Mouse (Mus musculus) left cerebral cortex, adult 9 months (tissue): Measurements from ENCODE around the gene Shisa7.
"Not testable (repeated sequence)": the region's sequence is repeated elsewhere in the genome, so short reads cannot be mapped to it uniquely, and the experiment has no call there.

Experiments
- DNase-seq, 2 experiments: peaks; one replicate each; pipeline ENCODE4 v3.0.0; 2022; ENCODE audit warnings: low spot score in 2 of 2

The Shisa7 gene

DNA sequence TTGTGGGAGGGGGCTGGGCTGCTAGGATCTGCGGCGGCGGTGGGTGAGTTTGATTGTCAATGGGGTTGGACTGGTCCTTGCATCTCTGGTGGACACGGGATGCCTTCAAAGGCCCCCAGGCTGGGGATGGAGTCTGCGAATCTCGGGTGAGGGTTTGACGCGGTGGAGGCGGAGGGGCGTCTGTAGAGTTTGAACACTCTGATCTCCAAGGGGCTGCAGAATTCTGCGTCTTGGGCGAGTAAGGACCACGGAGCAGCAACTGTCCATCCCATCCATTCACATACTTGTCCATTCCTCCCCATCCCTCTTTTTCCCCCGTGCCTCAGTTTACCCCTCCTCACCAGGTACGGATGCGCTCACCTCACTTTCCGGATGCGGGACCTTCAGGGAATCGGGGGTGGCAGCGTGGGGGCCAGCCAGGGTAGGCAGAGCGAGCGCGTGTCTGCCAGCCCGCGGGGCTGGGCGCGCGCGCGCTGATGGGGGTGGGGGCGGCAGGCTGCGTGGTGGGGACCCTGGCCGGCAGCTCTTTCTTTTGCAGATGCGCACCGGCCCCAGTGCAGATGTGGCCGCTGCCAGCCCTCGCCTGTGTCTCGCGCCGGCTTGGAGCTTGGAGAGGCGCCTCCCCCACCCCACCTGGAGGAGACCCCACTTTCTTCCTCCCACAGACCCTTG, at the start of gene Shisa7:
Gene Shisa7, minus strand, starts transcription at position 452 of the 672 bp plus-strand sequence.
- DNase-seq, result no peak

DNA sequence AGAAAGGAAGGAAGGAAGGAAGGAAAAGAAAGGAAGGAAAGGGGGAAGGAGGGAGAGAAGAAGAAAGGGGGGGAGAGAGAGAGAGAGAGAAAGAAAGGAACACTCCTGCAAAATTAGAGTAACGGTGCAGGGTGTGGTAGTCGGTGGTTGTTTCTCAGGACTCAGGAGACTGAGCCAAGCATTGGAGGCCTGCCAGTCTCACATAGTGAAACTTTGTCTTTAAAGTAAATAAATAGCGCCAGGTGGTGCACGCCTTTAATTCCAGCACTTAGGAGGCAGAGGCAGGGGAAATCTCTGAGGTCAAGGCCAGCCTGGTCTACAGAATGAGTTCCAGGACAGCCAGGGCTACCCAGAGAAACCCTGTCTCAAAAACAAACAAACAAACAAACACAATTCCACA, 42.2 kb upstream of the Shisa7 start:
- DNase-seq, result no peak

DNA sequence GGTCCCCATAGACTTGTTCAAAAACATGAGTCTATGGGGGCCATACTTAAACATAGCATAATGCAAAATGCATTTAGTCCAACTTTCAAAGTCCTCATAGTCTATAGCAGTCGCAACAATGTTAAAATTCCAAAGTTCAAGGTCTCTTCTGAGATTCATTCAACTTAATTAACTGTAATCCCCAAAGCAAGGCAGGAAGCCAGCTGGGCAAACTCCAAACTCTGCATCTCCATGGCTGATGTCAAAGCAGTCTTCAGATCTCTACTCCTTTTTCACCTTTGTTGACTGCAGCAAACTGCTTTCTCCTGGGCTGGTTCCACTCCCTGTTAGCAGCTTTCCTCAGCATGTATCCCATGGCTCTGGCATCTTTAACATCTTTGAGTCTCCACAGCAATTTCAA, 34.5 kb upstream of the Shisa7 start:
- not testable (repeated sequence) for DNase-seq

DNA sequence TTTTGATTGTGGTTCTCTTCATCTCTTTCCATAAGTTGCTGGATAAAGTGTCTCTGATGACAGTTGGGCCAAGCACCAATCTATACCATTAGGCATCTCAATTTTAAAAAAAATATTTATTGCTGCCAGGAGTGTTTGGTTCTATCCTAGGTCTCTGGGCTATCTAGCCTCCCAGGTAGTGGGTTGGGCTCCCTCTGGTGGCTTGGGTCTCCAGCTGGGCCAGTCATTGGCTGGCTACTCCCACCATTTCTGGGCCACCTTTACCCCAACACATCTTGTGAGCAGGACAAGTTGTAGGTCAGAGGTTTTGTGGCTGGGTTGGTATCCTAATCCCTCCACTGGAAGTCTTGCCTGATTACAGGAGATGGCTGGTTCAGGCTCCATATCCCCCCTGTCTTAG, 33.7 kb upstream of the Shisa7 start:
- DNase-seq, result no peak

DNA sequence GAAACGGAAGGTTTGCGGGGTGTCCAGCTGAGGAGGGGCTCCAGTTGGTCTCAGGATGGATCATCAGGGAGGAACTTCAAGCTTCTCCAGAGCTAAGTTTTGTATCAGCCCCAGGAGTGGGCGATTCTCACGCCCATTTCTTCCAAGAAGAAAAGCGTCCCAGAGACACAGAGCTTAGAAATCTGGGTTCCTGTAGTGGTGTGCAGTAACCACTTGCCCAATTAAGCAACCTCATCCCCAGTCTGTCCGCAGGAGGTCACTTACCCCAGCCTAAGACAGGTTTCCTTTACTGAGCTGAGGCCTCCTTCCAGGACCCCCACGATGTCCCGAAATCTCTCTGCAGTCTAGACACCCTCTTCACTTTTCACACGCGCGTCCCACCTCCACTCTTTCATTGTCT, 32.7 kb upstream of the Shisa7 start:
- DNase-seq, result no peak

DNA sequence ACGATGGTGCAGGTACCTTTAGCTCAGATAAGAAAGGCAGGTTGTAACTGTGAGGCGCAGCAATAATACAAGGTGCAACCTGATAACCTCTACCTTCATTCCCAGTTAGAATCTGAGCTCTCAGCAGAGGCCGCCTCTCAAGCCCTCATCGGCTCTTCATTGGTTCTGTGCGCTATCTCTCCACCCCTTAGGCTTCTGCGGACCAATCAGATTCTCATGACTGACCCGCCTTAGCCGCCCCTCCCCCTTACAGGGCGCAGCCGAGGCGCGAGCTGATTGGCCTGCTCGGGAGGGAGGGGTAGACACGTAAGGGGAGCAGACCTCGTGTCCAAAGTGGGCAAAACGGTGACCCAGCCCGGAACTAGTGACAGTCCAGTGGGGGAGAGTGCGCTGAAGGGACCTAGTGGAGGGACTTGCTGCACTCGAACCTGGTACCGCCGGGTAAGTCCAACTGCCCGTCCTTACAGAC, 32.3 kb upstream of the Shisa7 start, which contains the start of gene Isoc2a:
Gene Isoc2a, plus strand, starts transcription at position 401 of the 469 bp plus-strand sequence.
- peak; percentile 82 to 91 for DNase-seq

DNA sequence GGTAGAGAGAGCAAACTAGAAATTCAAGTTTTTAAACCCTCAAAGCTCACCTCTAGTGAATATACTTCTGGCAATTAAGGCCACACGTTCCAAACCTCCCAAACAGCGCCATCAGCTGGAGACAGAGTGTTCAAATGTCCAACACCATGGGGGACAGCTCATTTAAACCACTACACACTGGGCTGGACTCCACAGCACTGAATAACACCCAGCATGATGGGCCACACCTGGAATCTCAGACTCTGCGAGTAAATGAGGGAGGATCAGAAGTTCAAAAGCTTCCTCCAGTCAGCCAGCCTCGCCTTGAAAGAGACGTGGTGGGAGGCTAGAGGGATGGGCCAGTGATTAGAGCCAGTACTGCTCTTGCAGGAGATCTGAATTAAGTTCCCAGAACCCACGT, 25.6 kb upstream of the Shisa7 start, which contains the start of gene Isoc2b:
Gene Isoc2b, minus strand, starts transcription at position 126 of the 400 bp plus-strand sequence.
- no peak for DNase-seq

DNA sequence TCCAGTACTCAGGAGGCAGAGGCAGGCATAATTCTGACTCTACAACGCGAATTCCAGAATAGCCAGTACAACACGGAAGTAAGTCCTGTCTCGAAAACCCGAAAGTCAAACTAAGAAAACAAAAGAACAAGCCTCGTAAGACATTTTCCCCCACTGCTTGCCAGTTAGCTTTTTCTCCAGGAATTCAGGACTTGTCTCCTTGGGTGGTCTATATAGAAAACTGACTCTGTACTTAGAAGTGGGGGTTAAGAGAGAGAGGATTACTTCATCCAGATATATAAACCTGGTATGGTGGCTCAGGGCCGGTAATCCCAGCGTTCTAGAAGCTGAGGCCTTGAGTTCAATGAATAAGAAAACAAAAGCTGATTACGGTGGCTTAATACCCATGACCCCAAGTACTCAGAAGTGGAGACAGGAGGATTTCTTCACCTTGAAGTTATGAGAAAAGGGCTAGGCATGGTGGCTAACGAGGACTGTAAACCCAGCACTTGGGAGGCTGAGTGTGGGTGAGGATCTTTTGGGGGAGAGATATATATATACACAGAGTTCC, 22.2 kb upstream of the Shisa7 start:
- DNase-seq, result no peak

DNA sequence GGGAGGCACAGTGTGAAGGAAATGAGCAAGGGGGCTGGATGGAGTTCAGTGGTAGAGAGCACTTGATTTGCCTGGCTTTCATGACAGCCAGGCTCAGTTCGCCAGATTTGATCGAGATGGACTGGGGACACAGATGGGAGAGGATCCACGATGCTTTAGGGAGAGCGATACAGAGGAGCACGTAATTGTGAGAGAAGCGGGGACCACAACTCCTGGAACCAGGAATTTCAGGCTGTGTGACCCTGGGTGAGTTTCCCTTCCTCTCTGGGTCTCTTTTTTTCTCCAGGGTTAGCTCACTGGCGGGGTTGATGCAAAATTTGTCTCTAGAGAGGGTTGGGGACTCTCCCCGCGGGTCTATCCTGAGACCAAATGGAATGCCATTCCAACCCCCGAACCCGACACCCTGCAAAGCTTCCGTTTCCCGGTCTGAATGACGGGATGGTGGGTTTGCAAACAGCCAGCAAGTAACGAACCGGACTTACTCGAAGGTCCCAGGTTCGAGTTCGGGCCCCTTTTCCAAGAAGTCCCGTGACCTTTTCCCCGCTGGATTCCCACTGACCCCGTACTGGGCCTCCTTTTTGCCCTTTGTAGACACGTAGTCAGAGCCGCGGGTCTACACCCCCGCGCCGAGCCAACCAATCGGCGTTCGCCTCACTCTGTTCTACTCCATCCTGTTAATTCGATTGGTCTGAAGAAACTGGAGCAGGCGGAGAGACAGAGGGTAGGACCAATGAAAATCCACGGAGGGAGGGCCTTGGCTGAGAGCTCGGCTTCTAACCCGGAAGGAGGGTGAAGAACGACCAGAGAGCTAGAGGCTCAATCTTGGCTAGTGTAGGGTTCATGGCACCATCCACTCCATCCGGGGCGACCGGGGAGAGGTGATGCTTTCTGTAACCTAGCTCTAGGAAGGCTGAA, 21.3 kb upstream of the Shisa7 start:
- peak; percentile 95 to 98 for DNase-seq

DNA sequence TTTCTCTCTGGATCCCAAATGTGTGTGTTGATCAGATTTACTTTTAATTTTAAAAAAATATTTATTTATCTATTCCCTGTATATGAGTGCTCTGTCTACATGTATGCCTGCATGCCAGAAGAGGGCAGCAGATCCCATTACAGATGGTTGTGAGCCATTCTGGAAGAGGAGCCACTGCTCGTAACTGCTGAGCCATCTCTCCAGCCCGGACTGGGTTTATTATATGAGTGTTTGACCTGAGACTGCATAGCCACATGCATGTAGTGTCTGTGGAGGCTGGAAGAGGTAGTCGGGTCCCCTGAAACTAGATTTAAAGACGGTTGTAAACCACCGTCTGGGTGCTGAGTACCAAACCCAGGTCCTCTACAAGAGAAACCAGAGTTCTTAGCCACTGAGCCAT, 20.6 kb upstream of the Shisa7 start:
- peak in 1 of 2 experiments; percentile 34 for DNase-seq

DNA sequence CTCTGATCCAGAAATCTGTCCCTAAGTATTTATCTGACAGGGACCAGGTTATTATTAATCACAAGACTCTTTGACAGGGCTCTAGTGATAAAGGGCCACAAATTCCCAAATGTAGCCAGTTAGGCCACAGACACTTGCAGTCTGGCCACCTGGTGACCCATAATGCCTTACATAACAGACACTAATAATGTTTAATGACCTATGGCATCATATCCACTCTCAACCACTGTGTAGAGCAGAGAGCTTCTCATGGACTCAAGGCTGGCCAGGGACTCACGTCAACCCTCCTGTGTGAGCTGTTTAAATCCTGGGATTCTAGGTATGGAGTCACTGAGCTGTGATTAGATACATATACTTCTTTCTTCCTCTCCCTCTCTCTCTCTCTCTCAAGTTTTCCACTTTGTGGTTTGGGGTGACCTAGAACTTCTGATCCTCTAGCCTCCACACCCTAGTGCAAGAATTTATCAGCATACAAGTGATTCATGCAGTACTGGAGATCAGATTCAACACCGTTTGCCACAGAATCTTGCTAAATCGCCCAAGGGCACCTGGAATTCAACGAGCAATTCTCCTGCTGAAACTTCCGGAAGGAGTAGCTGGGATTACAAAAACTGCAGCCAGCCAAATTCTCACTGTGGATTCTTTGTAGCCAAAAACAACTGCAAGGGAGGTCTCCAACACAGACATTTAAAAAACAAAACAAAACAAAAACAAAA, 19.8 kb upstream of the Shisa7 start:
- DNase-seq, result no peak

DNA sequence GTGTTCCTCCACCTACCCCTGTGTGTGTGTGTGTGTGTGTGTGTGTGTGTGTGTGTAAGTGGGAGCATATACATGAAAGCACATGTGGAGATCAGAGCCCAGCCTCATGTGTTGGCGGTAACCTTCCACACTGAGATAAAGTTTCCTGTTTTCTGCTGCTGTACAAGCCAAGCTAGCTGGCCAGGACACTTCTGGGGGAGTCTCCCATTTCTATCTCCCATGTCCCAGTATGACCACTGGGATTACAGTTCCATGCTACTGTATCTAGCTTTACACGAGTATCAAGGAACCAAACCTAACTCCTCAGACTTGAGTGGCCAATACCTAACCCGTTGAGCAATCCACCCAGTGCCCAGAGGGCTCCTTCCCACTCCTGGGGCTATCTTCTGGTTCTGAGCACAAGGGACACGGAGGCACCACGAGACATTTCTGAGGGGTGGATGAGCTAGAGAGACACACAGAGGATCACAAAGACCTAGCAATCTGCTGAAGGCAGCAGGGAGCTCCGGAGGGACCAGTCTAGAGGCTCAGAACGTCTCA, 19.1 kb upstream of the Shisa7 start:
- DNase-seq, result no peak

DNA sequence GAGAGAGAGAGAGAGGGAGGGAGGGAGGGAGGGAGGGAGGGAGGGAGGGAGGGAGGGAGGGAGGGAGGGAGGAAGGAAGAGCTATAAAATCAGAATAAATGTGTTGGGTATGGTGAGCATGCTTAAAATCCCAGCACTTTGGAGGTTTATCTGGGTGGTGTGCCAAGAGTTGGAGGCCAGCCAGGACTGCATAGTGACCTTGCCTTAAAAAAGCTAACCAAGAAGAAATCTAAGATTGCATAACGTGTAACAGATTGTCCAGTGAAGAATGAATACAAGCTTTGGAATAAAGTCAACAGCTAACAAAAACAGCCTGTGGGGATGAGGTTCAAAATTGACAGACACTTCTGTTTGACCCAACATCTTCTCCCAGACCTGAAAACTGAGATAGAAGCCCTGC, 18.5 kb upstream of the Shisa7 start:
- no peak for DNase-seq

DNA sequence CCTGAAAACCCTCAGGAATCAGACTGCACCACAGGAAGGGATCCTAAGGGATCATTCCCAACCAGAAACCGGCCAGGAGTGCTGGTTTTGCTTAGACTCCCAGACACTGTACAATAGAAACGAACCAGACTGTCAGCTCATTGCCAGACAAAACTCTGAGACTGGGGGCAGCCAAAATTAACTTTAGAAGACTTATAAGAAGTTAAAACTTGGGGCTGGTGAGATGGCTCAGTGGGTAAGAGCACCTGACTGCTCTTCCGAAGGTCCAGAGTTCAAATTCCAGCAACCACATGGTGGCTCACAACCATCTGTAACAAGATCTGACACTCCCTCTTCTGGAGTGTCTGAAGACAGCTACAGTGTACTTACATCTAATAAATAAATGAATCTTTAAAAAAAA, 16.4 kb upstream of the Shisa7 start:
- not testable (repeated sequence) for DNase-seq

DNA sequence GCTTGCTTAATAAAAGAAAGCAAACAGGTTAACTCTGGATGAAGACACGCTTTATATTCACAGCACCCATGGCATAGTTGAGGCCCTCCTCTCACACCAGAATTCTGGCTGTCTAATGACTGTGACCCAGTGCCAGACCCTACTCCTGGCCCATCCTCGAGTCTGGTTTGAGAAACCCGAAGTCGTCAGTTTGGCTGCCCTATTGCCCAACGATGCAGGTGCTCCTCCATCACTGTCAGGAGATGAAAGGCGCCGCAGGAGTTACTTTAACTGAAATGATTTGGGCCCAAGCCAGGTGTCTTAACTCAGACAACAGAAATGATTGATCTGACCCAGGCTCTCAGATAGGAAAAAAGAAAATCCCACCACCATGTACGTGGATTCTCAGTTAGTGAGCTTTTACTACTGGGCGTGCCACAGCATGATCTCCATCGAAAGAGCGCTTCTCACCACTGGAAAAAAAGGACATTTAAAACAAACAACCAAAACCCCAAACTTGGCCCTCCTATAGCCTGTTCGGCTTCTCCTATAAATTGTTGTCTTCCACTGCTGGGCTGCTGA, 15.0 kb upstream of the Shisa7 start:
- DNase-seq, result no peak

DNA sequence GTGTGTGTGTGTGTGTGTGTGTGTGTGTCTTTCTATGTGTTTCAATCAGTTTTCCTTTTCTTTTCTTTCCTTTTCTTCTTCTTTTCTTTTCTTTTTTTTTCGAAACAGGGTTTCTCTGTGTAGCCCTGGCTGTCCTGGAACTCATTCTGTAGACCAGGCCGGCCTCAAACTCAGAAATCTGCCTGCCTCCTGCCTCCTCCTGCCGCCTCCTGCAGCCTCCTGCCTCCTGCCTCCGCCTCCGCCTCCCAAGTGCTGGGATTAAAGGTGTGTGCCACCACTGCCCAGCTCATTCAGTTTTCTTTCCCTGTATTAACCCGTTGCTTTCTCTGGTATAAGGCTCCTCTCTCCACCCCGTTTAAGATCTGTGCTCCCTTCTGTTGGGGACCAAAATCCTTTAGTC, 12.8 kb upstream of the Shisa7 start:
- no peak for DNase-seq

DNA sequence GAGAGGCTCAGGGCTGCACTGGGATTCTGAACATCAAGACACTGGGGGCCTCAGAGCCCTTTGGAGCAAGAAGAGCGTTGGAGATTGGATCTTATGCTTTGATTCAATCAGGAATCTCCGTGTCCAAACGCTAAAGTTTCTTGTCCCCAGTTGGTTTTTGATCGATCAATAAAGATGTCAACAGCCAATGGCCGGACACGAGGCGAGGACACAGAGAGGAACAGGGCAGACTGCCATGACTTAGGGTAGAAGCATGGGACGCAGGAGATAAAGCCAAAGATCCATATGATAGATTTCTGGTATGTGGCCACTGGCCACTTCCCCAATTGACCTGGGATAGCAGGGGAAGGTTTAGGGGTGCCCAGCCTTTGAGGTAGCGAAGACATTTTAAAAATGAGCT, 12.0 kb upstream of the Shisa7 start:
- no peak for DNase-seq

DNA sequence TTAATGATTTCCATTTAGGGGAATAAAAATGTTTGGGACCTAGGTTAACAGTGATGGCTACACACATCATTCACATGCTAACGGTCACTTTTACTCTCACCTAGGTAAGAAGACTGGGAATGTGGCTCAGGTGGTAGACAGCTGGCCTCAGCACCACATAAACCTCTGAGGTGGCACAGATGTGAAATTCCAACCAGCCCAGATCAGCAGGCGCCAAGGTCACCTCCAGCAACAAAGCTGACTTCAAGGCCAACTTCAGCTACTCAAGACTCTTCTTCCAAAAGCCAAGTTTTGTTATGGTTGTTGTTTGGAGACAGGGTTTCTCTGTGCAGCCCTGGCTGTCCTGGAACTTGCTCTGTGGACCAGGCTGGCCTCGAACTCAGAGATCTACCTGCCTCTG, 9.1 kb upstream of the Shisa7 start:
- DNase-seq, result no peak

DNA sequence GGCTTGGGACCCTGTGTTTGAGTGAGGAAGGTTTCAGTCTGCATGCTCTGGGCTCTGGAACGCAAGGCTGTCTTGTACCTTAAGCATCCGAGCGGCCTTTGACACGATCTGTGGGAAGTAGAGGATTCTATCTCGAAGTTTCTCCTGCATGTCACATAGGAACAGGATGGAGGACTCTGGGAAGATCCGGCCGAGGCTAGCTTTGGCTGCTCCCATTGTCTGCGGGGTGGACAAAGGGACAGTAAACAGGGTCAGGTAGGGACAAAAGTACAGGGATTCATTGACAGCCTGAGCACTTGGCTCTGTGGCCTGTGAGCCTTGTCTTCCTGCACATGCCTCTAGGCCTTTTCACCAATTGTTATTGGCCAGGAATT, 6.8 kb upstream of the Shisa7 start:
- DNase-seq, result no peak

DNA sequence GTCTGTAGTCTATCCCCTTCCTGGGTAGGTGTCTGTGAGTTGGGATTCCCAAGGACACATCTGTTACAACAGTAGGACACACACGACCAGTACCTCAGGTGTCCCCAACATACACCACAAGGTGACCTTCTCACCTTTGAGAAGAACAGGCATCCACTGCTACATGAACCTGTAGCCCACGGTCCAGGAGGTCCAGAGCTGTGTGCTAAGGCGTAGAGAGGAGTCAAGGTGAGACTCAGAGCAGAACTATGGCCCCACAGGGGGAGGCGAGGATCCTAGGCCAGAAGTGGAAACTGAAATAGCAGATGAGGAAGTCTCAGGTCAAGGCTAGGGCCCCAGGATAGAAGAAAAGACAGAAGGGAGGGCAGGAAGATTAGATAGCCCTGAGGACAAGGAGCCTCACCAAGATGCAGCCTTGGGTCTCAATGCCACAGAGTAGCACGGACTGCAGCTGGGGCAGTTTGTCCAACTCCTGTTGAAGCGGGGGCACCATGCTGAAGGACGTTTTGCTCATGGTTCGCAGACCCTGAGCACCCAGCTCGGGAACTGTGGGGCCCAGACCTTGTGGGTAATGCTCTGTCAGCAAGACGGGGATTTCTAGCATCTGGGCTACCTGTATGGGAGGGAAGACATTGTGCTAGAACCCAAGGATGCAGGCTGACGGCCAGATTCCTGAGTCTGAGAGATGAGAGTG, 6.3 kb upstream of the Shisa7 start:
- DNase-seq, result no peak

DNA sequence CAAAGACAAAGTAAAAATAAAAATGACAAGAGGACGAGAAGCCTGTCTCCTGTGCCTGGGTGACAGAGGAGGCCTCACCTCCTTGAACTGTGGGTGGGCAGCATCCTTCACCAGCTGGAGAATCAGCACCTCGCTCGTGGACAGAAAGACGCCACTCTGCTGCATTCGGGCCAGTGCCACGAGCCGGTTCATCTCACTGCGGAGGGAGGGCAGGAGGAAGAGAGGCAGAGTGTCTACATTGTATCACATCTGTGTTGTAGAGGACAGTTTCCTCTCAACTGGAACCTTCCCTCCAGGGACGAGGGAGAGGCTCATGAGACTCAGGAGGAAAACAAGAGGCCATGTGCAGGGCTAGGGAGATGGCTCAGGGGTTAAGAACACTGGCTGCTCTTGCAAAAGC, 4.9 kb upstream of the Shisa7 start:
- DNase-seq, result no peak
